Mouse (Mus musculus) liver, embryonic 14.5 days (tissue): Measurements from ENCODE around the gene E2f1. TPM values are rescaled to one million over a fixed set of nuclear protein-coding genes. Genes with fewer than 3 reads are reported as not detected.

Source experiments
- ATAC-seq: fragments of 200-750 bp; cut with Nextera tagmentation; 2 replicates; pipeline ENCODE4 v1.8.0; 2017; ENCODE audit warnings: moderate number of reproducible peaks, mild to moderate bottlenecking, moderate library complexity; ENCODE audit not compliant: insufficient read depth
- DNase-seq, 3 experiments: peaks; one replicate each; pipeline ENCODE4 v3.0.0-alpha.2; 2012 to 2013; ENCODE audit warnings: low read depth in 3 of 3, low spot score in 3 of 3
- H3K27ac ChIP-seq: fragments of 300-500 bp; sonication (generic); 2 replicates; pipeline ENCODE4 v1.5.1; 2014; ENCODE audit warnings: moderate library complexity, mild to moderate bottlenecking, control low read depth, inconsistent platforms
- H3K27me3 ChIP-seq: fragments of 300-500 bp; sonication (generic); 2 replicates; pipeline ENCODE4 v1.6.1; 2014; ENCODE audit warnings: mild to moderate bottlenecking, low read length, moderate library complexity; ENCODE audit not compliant: control insufficient read depth, insufficient read depth
- H3K36me3 ChIP-seq: fragments of 300-500 bp; sonication (generic); replicated peaks from 2 replicates; pipeline ENCODE4 v1.6.1; 2014; ENCODE audit warnings: low read depth; ENCODE audit not compliant: control insufficient read depth, insufficient read depth
- H3K4me1 ChIP-seq, 2 experiments: fragments of 200-500 bp in 1 of 2; fragments of 300-500 bp in 1 of 2; sonication (generic) in 1 of 2; replicated peaks; 2 replicates each; pipeline ENCODE4 v1.6.1; 2012 to 2014; ENCODE audit warnings: antibody characterized with exemption in 1 of 2, inconsistent platforms in 1 of 2, low read length in 1 of 2; ENCODE audit not compliant: control insufficient read depth in 2 of 2, insufficient read depth in 2 of 2
- H3K4me2 ChIP-seq: fragments of 300-500 bp; sonication (generic); 2 replicates; pipeline ENCODE4 v1.6.1; 2014; ENCODE audit warnings: low read depth, mild to moderate bottlenecking, control low read depth, moderate library complexity
- H3K4me3 ChIP-seq, 2 experiments: fragments of 200-500 bp in 1 of 2; fragments of 300-500 bp in 1 of 2; sonication (generic) in 1 of 2; 2 replicates each; pipeline ENCODE4 v1.5.1; 2012 to 2014; ENCODE audit warnings: low read depth in 2 of 2, low read length in 2 of 2, mild to moderate bottlenecking in 2 of 2, control low read depth in 1 of 2, inconsistent platforms in 1 of 2, moderate library complexity in 1 of 2; ENCODE audit not compliant: insufficient read depth in 1 of 2
- H3K9ac ChIP-seq: fragments of 300-500 bp; sonication (generic); replicated peaks from 2 replicates; pipeline ENCODE4 v1.6.1; 2014; ENCODE audit warnings: mild to moderate bottlenecking, control low read depth, moderate library complexity
- H3K9me3 ChIP-seq: fragments of 300-500 bp; sonication (generic); 2 replicates; pipeline ENCODE4 v1.6.1; 2016; ENCODE audit warnings: low read length, mixed read lengths; ENCODE audit not compliant: control insufficient read depth
- CTCF ChIP-seq: IDR thresholded peaks from 2 replicates; pipeline ENCODE4 v1.5.1; 2016; ENCODE audit warnings: antibody characterized with exemption, low read depth, control low read depth
- EP300 ChIP-seq: IDR thresholded peaks from 2 replicates; pipeline ENCODE4 v1.6.1; 2016; ENCODE audit warnings: antibody characterized with exemption, low read depth
- WGBS: fragments of 180-500 bp; shearing (Covaris S2); extraction: QIAGEN DNeasy Blood & Tissue Kit; methylation state at CpG from one replicate; pipeline ENCODE4 v1.1.7; 2014; ENCODE audit not compliant: insufficient replicate concordance; 5-methylcytosine and 5-hydroxymethylcytosine counted together
- polyA plus RNA-seq, 2 experiments: library from polyadenylated mRNA; depleted of rRNA in 1 of 2; stranded (reverse) in 1 of 2; unstranded in 1 of 2; fragments of >200 nt; fragmentation: Nextera tagmentation in 1 of 2; extraction: Ambion mirVana in 1 of 2; gene quantifications; 2 replicates each; pipeline versions ENCODE4 v1.2.1 to v1.2.3; 2012 to 2014

E2f1 gene
- polyA plus RNA-seq, 2 experiments: 6.0 to 26.2 TPM

GRCm38 (mm10) chr2:154526531-154526930, 43.2 kb downstream of the E2f1 start:
- H3K36me3 ChIP-seq: peaks cover 5% of the 10 kb centered on the region
- ATAC-seq (no peak), DNase-seq (no peak)
- TF ChIP-seq EP300 (no peak), CTCF (no peak)
- H3K27me3 ChIP-seq: no peaks in the 10 kb centered on the region
- no peak overlapping the region for H3K9ac ChIP-seq
- no peak overlapping the region for H3K4me2 ChIP-seq
- no peaks in the 10 kb centered on the region for H3K9me3 ChIP-seq
- no peak overlapping the region for H3K27ac ChIP-seq
- H3K4me1 ChIP-seq: no peaks in the 10 kb centered on the region
- 69% methylated on average over 3 of the region's 3 CpGs for WGBS
- H3K4me3 ChIP-seq: no peak overlapping the region

DNA sequence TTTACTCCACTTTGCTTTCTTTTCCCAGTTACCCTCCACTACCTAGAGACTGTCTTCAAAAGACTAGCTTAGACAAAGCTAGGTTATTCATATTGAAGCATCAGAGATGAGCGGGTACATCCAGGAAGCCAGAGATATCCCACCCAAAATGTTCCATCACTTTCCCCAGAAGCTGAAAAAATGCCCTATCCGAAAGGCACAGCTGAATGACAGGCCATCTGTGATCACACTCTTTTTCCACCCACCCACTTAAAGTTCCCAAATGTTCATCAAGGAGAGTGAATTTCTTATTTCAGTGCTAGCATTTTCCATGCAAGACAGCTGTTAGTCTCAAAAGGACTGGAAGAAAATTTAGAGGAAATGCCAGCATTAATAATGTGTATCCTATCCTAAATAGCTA, 44.4 kb downstream of the E2f1 start:
- Histone ChIP-seq H3K4me1 (no peaks in the 10 kb centered on the region), H3K27me3 (no peaks in the 10 kb centered on the region), H3K4me3 (no peak overlapping the region), H3K27ac (no peak overlapping the region), H3K36me3 (peaks cover 5% of the 10 kb centered on the region), H3K4me2 (no peak overlapping the region), H3K9me3 (no peaks in the 10 kb centered on the region), H3K9ac (no peak overlapping the region)
- DNase-seq (no peak), ATAC-seq (no peak)
- no peak for TF ChIP-seq CTCF
- no peak for TF ChIP-seq EP300
- WGBS: 88% methylated on average over 2 of the region's 2 CpGs

DNA sequence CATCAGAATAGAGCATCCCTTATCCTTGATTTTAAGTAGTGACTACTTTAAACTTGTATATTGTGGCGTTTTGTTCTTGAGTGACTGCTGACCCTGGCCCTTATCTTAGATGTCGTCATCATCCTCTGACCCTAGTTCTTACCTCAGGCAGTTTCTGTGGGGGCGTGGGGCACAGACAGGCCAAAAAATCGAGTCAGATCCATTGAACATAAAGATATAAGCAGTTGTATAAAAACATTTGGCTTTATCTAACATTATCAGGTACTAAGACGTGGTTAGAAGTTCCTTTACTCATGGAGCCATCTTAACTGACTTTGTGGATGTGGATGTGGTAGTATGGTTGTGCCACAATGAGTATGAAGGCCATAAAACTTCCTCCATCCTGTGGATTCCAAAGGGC, 47.4 kb downstream of the E2f1 start:
- Histone ChIP-seq H3K27me3 (no peaks in the 10 kb centered on the region), H3K4me3 (no peak overlapping the region), H3K9me3 (no peaks in the 10 kb centered on the region), H3K4me1 (no peaks in the 10 kb centered on the region), H3K27ac (no peak overlapping the region), H3K4me2 (no peak overlapping the region), H3K9ac (no peak overlapping the region), H3K36me3 (peaks cover 5% of the 10 kb centered on the region)
- no peak for ATAC-seq
- WGBS: 36% methylated on average over 5 of the region's 5 CpGs
- no peak for DNase-seq
- TF ChIP-seq EP300 (no peak), CTCF (no peak)

DNA sequence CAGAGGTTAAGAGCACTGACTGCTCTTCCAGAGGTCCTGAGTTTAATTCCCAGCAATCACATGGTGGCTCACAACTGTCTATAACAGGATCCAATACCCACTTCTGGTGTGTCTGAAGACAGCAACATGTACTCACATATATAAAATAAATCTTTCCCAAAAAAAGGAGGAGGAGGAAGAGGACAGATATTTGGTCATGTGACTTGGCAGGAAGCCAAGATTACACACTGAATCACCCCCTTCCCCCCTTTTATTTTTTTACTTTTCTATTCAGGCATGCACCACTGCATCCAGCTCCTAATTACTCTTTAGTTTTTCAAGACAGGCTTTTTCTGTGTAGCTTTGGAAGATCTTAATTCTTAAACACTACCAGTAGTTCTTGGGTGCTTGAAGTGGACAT, 48.2 kb downstream of the E2f1 start:
- peaks cover 5% of the 10 kb centered on the region for H3K36me3 ChIP-seq
- DNase-seq (no peak), ATAC-seq (no peak)
- H3K9me3 ChIP-seq: no peaks in the 10 kb centered on the region
- no peak overlapping the region for H3K4me3 ChIP-seq
- no peak for TF ChIP-seq EP300
- TF ChIP-seq CTCF: no peak
- H3K4me2 ChIP-seq: no peak overlapping the region
- H3K27me3 ChIP-seq: no peaks in the 10 kb centered on the region
- no peak overlapping the region for H3K27ac ChIP-seq
- H3K9ac ChIP-seq: no peak overlapping the region
- H3K4me1 ChIP-seq: no peaks in the 10 kb centered on the region

DNA sequence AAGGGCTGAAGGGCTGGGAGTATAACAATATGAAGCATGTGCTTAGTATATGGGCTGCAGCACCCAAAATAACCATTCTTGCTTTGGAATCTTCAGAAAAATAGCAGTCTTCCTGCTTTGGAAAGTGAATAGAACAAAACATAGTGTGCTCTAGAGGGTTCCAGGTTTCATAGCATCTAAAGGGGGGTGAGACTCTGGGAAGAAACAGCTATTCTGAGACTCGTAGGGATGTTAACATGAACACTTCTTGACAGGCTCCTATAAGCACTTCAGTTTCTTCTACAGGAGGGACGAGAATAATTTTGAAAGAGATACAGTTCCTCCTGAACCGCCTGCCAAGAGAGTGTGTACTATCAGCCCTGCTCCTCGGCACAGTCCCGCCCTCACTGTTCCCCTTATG, 52.3 kb downstream of the E2f1 start:
- no peak for DNase-seq
- 70% methylated on average over 5 of the region's 5 CpGs for WGBS
- H3K27me3 ChIP-seq: no peaks in the 10 kb centered on the region

More for the DNA sequence above, 52.3 kb downstream of the E2f1 start:
- TF ChIP-seq EP300 (no peak), CTCF (no peak)
- Histone ChIP-seq H3K4me2 (no peak overlapping the region), H3K4me1 (no peaks in the 10 kb centered on the region), H3K9ac (no peak overlapping the region), H3K36me3 (no peaks in the 10 kb centered on the region; the same call in 1 of the 2 replicates), H3K9me3 (no peaks in the 10 kb centered on the region), H3K4me3 (no peak overlapping the region), H3K27ac (no peak overlapping the region)
- ATAC-seq: no peak
